Mouse (Mus musculus) small intestine, adult 2 months (tissue): ENCODE results near the gene Esyt3.

Source experiments
- CTCF ChIP-seq: fragments of 200-500 bp; IDR thresholded peaks from 2 replicates; pipeline ENCODE4 v1.5.1; 2012; ENCODE audit warnings: low read depth, mild to moderate bottlenecking, control low read depth, inconsistent platforms, low read length, moderate library complexity, mixed read lengths; ENCODE audit not compliant: insufficient replicate concordance, insufficient read length; ENCODE audit errors: extremely low read depth
- POLR2A ChIP-seq: fragments of 200-500 bp; IDR thresholded peaks from 2 replicates; pipeline ENCODE4 v1.6.1; 2012; ENCODE audit warnings: low read depth, mild to moderate bottlenecking, control low read depth, inconsistent platforms, low read length, moderate library complexity

GRCm38 (mm10) chr9:99361946-99362345 is 3.6 kb upstream of the Esyt3 start:
- TF ChIP-seq CTCF, result no peak
- TF ChIP-seq POLR2A, result no peak
